Mouse (Mus musculus) retina, postnatal 7 days (tissue): ENCODE results near the gene Gopc.
A peak's percentile ranks its signal among the peaks of the same experiment; 100 is the strongest.
"Not testable (repeated sequence)": the region's sequence is repeated elsewhere in the genome, so short reads cannot be mapped to it uniquely, and the experiment has no call there.

Source experiments
- DNase-seq: peaks from one replicate; pipeline ENCODE4 v3.0.0-alpha.2; 2012; ENCODE audit warnings: low read depth, low spot score

Gopc gene

GRCm38 (mm10) chr10:52387192-52387591 is 5.3 kb upstream of the Gopc start:
- DNase-seq: no peak

- DNase-seq: peak; percentile 47
Measured at GRCm38 (mm10) chr10:52384823-52385610, 3.1 kb upstream of the Gopc start.

DNA sequence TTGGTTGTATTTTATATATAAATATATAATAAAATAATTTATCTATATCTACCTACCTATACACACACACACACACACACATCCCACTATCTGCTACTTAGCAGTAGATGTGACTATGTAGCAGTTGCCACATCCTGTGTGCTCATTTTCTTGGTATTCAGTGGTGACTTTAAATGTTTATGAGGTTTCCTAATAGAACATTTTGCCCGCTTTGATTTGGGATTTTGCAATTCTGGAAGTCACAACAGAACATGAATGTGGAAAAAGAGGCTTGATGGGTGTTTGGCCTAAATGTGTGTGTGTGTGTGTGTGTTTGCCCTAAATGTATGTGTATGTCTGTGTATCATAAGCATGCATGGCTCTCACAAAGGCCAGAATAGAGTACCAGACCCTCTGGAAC is 1.6 kb upstream of the Gopc start:
- DNase-seq: no peak

GRCm38 (mm10) chr10:52383022-52383421 is 1.1 kb upstream of the Gopc start:
- DNase-seq: no peak

GRCm38 (mm10) chr10:52381321-52381801 is 563 bp downstream of the Gopc start:
- DNase-seq: peak; percentile 9

DNA sequence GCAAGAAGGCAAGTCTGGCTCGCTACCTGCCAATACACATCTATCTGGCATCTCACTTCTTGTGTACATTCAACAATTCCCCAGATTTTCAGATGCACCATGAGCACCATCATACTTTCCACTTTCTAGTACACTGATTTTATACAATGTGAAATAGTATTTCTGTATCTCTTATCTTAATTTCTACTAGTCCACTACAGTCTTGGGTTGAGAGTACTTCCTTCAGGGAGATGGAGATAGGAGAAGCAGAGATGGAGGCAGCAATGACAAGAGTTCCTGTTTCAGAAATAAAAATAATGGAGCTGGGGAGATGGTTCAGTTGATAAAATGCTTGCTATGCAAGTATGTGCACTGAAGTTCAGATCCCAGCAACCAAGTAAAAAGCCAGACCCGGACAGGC is 4.1 kb downstream of the Gopc start:
- DNase-seq: no peak

DNA sequence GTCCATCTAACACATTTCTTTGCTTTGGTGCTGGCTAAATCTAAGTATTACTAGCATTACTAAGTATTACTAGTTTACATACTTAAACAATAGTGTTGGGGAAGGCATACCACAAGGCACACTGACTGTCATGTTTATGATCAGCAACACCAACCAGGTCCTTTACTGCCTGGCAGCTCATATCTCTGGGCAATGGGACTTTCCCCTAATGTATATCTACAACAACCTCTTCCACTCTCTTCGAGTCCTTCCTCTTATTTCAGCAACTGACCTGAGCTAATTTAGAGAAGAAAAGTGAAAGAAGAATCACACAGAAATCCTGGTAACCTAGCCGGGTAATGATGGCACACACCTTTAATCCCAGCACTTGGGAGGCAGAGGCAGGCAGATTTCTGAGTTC is 5.5 kb downstream of the Gopc start:
- DNase-seq: no peak

DNA sequence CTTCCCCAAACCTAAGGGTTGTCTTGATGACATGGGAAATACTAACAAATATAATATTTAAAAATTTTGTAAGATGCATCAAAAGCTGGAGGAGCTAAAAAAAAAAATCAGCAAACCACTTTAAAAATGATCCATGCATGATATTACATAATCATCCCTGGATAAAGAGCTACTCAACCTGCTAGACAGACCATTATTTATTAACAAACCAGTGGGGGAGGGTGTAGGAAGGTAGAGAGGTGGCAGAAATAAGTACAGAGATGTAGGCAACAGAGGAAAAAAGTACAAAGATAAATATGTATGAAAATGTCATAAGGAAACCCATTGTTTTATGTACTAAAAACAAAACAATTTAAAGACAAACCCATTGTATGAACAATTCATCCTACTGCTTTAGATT is 7.3 kb downstream of the Gopc start:
- no peak for DNase-seq

DNA sequence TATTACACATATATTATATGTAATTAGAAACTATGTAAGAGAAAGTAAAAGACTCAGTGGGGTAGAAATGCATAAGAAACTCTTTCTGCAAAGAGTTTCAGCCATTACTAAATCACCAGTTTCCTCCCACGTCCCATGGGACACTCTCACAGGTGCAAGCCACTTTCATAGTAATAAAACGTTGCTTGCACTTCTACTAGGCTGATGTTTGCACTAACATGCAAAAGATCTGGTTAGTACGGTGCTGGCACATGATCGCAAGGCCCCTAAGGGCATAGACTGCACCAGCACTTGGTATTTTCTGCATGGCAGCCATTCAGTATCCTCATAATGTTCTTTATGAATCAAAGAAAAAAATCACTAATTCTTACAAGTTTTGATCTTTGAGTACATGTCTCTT is 8.1 kb downstream of the Gopc start:
- no peak for DNase-seq

DNA sequence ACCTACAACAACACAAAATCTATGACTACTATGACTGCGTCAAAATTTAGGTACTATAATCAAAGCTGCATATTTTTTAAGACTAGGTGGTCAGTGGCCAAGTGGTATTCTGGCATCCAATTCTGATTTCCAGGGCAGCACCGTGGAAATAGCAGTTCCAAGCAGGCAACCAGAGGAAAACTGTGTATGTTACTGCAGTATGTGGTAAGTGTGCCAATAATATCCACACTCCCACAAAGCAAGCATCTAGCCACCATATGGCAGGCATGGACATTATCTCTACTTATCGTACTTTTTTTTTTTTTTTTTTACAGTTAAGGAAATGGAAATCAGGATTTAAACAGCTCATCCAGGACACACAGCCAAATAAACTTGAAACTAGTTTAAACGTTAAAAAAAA is 13.5 kb downstream of the Gopc start:
- DNase-seq: no peak

GRCm38 (mm10) chr10:52360862-52361609 is 20.9 kb downstream of the Gopc start:
- DNase-seq: no peak

DNA sequence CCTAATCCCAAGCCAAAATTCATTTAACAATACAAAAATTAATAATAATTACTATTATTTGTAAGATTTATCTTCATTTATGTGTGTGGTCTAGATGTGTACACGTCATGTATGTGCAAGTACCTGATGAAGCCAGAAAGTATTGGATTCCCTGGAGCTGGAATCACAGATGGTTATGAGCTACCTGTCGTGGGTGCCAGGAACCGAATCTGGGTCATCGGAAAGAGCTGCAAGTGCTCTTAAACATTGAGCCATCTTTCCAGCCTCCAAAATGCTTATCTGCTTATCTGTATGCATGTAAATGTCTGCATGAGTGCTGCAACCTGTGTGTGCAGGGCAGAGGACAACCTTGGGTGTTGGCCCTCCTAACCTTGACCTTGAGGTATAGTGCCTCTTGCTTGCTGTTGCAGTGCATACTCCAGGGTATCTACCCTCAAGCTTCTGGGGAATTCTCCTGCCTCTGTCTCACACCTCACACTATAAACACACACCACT is 21.6 kb downstream of the Gopc start:
- DNase-seq: no peak

DNA sequence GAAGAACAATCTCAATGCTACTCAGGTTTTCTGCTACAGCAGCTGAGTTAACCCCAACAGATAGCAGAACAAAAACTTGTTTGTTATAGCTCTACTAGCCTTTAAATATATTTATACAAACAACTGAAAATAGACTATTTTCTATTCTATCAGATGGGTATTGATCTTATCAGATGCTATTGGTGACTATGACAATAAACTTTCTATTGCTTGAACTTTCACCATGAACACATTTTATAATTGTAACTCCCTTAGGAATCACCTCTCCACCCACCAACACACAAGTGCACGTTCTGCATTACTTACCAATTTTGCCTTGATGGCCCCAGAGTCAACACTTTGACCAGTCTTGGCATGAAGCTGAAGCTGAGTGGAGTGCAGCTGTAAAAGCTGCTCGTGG is 23.5 kb downstream of the Gopc start, which contains the start of gene Gm26741:
Gene Gm26741 (plus strand): TSS at position 301 of the 400 bp plus-strand sequence.
- DNase-seq: no peak

DNA sequence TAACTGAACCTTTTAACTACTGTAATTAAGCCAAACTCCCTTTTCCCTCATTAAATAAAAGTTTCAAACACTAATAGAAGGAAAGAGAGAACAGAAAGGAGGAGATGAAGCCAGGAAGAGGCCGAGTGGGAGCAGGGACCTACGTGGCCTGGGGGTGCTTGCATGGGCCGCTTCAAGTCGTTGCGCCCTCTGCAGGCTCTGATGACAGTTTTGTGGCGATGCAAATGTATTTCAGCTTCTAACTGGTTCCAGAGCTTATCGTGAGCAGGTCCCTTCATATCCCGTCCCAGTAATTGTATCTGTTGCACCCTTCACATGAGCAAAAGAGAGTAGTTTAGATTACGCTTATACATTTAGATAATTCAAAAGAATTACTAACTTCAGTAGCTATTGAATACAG is 28.7 kb downstream of the Gopc start:
- DNase-seq: no peak

GRCm38 (mm10) chr10:52343324-52343723 is 38.6 kb downstream of the Gopc start:
- DNase-seq: not testable (repeated sequence)

- peak; percentile 11 for DNase-seq
Measured at GRCm38 (mm10) chr10:52331007-52331406, 50.9 kb downstream of the Gopc start.

- no peak for DNase-seq
Measured at GRCm38 (mm10) chr10:52321918-52322317, 60.0 kb downstream of the Gopc start.

GRCm38 (mm10) chr10:52319506-52320286 is 62.2 kb downstream of the Gopc start:
- no peak for DNase-seq

- no peak for DNase-seq
Measured at GRCm38 (mm10) chr10:52309196-52309595, 72.7 kb downstream of the Gopc start.

- DNase-seq: no peak
Measured at GRCm38 (mm10) chr10:52304574-52304973, 77.3 kb downstream of the Gopc start.

- no peak for DNase-seq
Measured at GRCm38 (mm10) chr10:52302271-52302670, 79.7 kb downstream of the Gopc start.

DNA sequence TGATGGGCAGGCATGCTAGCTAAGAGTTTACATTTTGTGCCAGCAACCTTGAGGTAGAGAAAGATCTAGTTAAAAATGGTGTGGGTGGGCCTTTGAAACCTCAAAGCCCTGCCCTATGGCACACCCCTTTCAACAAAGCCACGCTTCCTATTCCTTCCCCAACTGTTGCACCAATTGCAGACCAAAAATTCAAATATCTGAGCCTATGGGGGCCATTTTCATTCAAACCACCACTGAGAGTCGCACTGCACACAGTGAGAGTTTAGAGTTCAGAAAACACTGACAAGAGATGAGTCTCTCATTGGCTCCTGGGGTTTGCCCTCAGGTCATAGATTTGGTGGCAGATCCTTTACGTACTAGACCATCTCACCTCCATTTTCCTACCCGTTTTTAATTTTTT is 80.2 kb downstream of the Gopc start:
- no peak for DNase-seq
